Mouse (Mus musculus): ENCODE measurements around the gene CN725425. TPM values are rescaled to one million over a fixed set of nuclear protein-coding genes. Genes with fewer than 3 reads are reported as not detected.
A peak's percentile ranks its signal among the peaks of the same experiment; 100 is the strongest.

The CN725425 gene
- polyA plus RNA-seq, 1 experiment from 2014 or later, result not detected

DNA sequence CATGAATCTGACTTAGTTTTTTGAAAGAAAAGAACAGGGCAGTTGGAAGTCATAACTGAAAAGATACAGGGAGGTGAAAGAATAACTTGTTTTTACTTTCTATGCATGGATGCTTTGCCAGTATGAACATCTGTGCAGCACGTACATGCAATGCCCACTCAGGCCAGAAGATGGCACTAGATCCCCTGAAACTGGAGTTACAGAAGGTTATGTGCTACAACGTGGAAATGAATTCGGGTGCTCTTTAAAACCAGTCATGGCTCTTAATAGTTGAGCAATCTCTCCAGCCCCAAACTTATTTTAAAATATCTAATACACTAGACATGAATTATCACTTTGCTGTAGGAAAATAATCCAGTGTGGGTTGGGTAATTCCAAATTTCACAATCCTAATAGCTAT, 102.1 kb downstream of the CN725425 start:
- H3K4me2 ChIP-seq (replicated peaks), result no peak overlapping the region
- no peaks in the 10 kb centered on the region for H3K36me3 ChIP-seq
- H3K9ac ChIP-seq, result no peak overlapping the region
- no peaks in the 10 kb centered on the region for H3K9me3 ChIP-seq
- H3K27ac ChIP-seq, result no peak overlapping the region
- 5% methylated on average over 3 of the region's 3 CpGs for WGBS
- H3K27me3 ChIP-seq (replicated peaks), result no peaks in the 10 kb centered on the region
- ATAC-seq, result 0 out of 2 replicates have a peak, but pooled peaks have one; percentile 51
- no peaks in the 10 kb centered on the region for H3K4me1 ChIP-seq (replicated peaks)
- no peak overlapping the region for H3K4me3 ChIP-seq (replicated peaks)

DNA sequence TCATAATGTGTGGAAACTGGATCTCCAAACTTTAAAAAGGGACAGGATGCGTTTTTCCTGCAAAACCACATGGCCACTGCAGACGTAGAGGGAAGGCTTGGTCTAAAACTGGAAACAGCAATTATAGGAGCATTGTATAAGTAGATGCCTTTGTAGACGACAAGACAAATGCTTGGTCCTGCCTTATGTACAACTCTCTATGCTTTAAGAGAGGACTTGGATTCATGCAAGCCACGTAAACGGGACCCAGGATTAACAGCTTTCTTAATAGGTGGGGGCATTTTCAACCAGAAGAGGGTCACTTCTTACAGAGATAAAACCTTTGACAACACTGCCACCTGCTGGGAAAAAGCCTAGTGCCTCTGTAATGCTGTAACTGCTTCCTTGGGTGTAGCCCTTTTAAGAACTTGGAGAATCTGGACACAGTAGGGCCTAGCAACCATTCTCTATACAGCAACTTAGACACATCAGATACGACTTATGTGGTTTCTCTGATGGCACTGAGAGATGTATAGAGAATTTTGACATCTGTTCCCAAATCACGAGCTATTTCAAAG, 105.1 kb downstream of the CN725425 start:
- 53% methylated on average over 7 of the region's 7 CpGs for WGBS
- H3K27ac ChIP-seq, result no peak overlapping the region
- H3K9ac ChIP-seq, result no peak overlapping the region
- H3K4me1 ChIP-seq (replicated peaks), result no peaks in the 10 kb centered on the region
- H3K36me3 ChIP-seq, result no peaks in the 10 kb centered on the region
- ATAC-seq, result no peak
- no peak overlapping the region for H3K4me2 ChIP-seq (replicated peaks)
- H3K4me3 ChIP-seq (replicated peaks), result no peak overlapping the region
- no peaks in the 10 kb centered on the region for H3K27me3 ChIP-seq (replicated peaks)
- no peaks in the 10 kb centered on the region for H3K9me3 ChIP-seq

Other genes starting within 250 kb of the CN725425 start
- 10.9 and 11.1 TPM in 2 replicates for gene Kif21a, start 149.5 kb upstream of the CN725425 start, polyA plus RNA-seq (2015; fragmentation: Nextera tagmentation; extraction: Ambion mirVana)
- gene Abcd2, start 7.7 kb upstream of the CN725425 start, polyA plus RNA-seq (2015; fragmentation: Nextera tagmentation; extraction: Ambion mirVana), result 1.8 and 2.0 TPM in 2 replicates